Mouse (Mus musculus): ENCODE results near the gene Amy1.

DNA sequence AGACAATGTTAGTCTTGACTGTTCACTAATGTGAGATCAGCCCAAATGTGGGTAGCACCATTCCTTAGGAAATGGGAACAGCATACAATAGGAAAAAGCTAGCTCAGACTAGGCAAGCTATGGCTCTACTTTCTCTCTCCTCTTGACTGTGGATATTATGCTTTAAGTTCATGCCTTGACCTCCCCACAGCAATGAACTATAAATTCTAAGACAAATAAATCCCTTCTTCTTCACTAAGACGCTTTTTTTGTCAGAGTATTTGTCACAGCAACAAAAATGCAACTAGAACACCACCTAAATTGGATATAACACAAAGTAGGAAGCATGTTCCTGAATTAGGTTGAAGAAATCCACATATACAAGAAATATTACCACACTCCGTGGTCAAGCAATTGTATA, at the start of gene Amy1:
- no peak for TF ChIP-seq CTCF (IDR thresholded peaks at IDR 0.05; ENCODE audit: control insufficient read depth, insufficient read depth, low read length)
- TF ChIP-seq POLR2A (IDR thresholded peaks at IDR 0.05; ENCODE audit: borderline replicate concordance, control insufficient read depth, low read depth, low read length): no peak
